Mouse (Mus musculus) brain, embryonic 18.5 days (tissue): Measurements from ENCODE around the gene Wrap73.

Experiments used
- DNase-seq: peaks from one replicate; pipeline ENCODE4 v3.0.0-alpha.2; 2012; ENCODE audit warnings: low read depth, low spot score

The Wrap73 gene

GRCm38 (mm10) chr4:154139671-154140181 is 2.4 kb upstream of the Wrap73 start:
- no peak for DNase-seq

- no peak for DNase-seq
Measured at GRCm38 (mm10) chr4:154140182-154140212, 2.2 kb upstream of the Wrap73 start, which contains the start of gene Trp73. Gene Trp73, minus strand, starts transcription at chr4:154140208.

- DNase-seq, result no peak
Measured at GRCm38 (mm10) chr4:154140213-154141008, 1.8 kb upstream of the Wrap73 start.

GRCm38 (mm10) chr4:154141009-154141867 is 934 bp upstream of the Wrap73 start:
- DNase-seq, result no peak

- no peak for DNase-seq
Measured at GRCm38 (mm10) chr4:154144712-154145111, 2.5 kb downstream of the Wrap73 start.

GRCm38 (mm10) chr4:154146342-154146741 is 4.2 kb downstream of the Wrap73 start:
- DNase-seq, result no peak

- DNase-seq, result no peak
Measured at GRCm38 (mm10) chr4:154154104-154154503, 11.9 kb downstream of the Wrap73 start.

- DNase-seq, result no peak
Measured at GRCm38 (mm10) chr4:154156050-154156449, 13.9 kb downstream of the Wrap73 start.

- DNase-seq, result no peak
Measured at GRCm38 (mm10) chr4:154157970-154158662, 15.9 kb downstream of the Wrap73 start.

- DNase-seq, result no peak
Measured at GRCm38 (mm10) chr4:154159002-154159401, 16.8 kb downstream of the Wrap73 start.

GRCm38 (mm10) chr4:154159961-154160537 is 17.9 kb downstream of the Wrap73 start:
- no peak for DNase-seq

GRCm38 (mm10) chr4:154160538-154161390 is 18.6 kb downstream of the Wrap73 start, which contains the start of gene Tprgl:
Gene Tprgl, minus strand, starts transcription at chr4:154160666.
- peak; percentile 91 for DNase-seq

- DNase-seq, result peak; percentile 26
Measured at GRCm38 (mm10) chr4:154163296-154163695, 21.1 kb downstream of the Wrap73 start.

GRCm38 (mm10) chr4:154167053-154167452 is 24.9 kb downstream of the Wrap73 start:
- no peak for DNase-seq

- DNase-seq, result no peak
Measured at GRCm38 (mm10) chr4:154170021-154170420, 27.8 kb downstream of the Wrap73 start.

- no peak for DNase-seq
Measured at GRCm38 (mm10) chr4:154170506-154171150, 28.5 kb downstream of the Wrap73 start, which contains the start of gene Megf6. Gene Megf6, plus strand, starts transcription at chr4:154170730.

- DNase-seq, result no peak
Measured at GRCm38 (mm10) chr4:154171151-154171930, 29.2 kb downstream of the Wrap73 start.

GRCm38 (mm10) chr4:154171931-154172604 is 29.9 kb downstream of the Wrap73 start:
- DNase-seq, result no peak

GRCm38 (mm10) chr4:154177257-154177656 is 35.1 kb downstream of the Wrap73 start:
- DNase-seq, result no peak
